Mouse (Mus musculus) urinary bladder, postnatal 25 days (tissue): ENCODE measurements at regions not wholly inside any gene's neighbourhood (a gene's known extent, or its start where the extent isn't known, plus 50 kb on each side); places are given as distances from the start of the nearest gene placed in this dataset.
A peak's percentile ranks its signal among the peaks of the same experiment; 100 is the strongest.

Experiments used
- DNase-seq: peaks from one replicate; pipeline ENCODE4 v3.0.0; 2022; ENCODE audit warnings: low spot score

GRCm38 (mm10) chr3:128723100-128723499 lies 476.6 kb upstream of the Pitx2 start:
- DNase-seq = no peak

DNA sequence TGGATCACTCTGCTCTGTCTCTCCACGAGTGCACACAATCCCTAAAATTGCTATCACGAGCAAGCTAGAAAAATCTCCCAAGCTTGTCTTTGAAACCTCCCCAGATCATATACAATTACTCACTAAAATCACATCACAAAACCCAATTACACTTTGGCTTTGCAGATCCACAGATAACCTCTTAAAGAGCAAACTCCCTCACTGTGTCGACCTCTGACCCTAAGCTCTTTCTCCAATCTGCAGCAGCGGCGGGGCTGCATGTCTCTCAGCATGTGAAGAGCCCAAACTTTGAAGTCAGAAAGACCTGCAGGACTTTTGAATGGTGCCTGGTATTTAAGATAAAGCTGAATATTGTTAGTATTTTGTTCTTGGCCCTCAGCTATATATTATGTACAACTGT lies 479.4 kb upstream of the Pitx2 start:
- DNase-seq = no peak

- no peak for DNase-seq
These were observed 480.5 kb upstream of the Pitx2 start for GRCm38 (mm10) chr3:128719226-128719625.

GRCm38 (mm10) chr3:128707270-128707669 lies 492.4 kb upstream of the Pitx2 start:
- no peak for DNase-seq

GRCm38 (mm10) chr3:128668468-128669127 lies 531.1 kb upstream of the Pitx2 start:
- no peak for DNase-seq

DNA sequence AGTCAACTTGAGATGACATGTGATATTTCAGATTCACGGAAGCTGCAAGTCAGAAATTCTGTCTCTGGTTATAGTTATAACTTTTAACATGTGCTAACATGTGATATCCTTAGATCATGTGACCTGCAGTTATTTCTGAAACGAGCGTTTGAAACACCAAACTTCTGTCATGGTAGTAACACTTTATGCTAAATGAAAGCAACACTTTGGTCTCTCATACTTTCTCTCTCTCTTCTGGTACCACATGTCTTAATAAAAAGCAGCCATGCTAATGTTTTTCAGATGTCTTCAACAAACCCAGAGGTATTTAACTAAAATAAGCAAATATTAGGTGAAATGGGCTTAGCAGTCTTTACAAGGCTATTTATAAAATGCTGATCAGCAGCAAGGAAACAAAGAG lies 534.5 kb upstream of the Pitx2 start:
- no peak for DNase-seq

DNA sequence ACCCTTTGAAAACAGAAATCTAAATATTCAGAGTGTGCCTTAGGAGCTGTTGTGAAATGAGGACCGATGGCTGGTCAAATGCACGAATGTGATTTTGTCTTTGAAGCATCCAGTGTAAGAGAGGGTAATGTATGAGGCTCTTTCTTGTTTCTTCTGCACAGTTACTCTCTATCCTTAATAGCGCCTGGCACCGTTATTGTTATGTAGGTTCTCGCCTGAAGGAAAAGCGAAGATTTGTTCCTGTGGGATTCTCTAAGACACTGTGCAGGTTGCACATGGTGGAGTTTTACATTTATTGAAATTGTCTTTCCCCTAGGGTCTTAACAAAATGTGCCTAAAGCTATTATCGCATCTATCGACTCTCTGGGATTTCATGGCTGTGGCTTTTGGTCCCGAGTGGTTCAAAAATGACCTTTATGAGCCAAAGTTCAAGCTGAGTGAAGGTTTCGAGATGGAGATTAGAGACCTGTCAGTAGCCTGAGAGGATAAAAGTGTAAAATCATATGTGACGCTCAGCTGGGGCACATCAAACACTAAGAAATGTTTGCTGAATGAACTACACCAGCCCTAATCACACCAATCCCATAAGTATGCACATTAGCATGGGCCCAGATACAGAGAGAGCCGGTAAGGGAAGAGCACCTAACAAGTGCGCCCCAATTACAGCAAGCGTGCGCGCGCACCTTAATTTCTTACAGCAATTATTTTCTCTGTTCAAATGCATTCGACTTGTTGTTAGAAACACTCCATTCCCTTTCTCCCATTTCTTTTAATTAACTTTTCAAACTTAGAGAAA lies 562.5 kb upstream of the Pitx2 start:
- DNase-seq = no peak

DNA sequence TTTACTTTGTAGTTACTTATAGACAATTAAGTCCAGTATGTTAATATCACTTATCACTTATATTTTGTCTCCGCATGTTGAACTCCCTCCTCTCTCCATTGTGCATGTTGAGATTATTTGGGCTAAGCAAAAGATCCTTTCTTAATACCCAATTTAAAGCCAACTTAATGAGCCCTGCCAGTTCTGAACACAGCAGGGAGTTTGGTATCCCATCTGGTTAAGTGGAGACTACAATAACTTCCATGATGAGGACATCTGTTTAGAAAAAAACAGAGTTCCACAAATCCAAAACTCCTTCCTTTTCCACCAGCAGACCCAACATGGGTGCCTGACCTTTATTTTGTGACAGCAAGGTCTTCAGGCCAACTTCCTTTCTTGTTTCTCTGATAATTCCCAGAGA lies 572.0 kb upstream of the Pitx2 start:
- DNase-seq = no peak

- no peak for DNase-seq
These were observed 583.0 kb upstream of the Pitx2 start for GRCm38 (mm10) chr3:128616675-128617074.

DNA sequence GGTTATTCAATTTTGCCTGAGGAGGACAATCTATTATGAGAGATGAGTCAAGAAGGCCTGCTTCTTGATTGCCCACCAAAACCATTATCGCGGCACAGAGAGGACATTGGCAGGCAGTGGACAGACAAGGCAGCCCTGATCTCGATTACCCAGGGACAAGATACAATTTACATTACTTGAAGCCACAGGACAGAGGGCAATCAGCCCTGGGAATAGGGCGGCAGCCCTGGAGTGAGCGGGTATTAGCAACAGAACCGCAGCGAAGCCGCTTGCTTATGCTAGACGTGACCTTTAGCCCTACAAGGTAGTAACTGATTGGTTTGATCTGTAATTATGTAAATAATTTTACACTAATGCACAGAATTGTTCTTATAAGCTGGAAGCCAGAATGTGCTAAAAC lies 586.0 kb upstream of the Pitx2 start:
- no peak for DNase-seq

- DNase-seq = no peak
These were observed 588.9 kb upstream of the Pitx2 start for GRCm38 (mm10) chr3:128610731-128611130.

- DNase-seq = no peak
These were observed 591.0 kb upstream of the Pitx2 start for GRCm38 (mm10) chr3:128608694-128609093.

- DNase-seq = no peak
These were observed 624.1 kb upstream of the Pitx2 start for GRCm38 (mm10) chr3:128575339-128576129.

GRCm38 (mm10) chr3:128570551-128570950 lies 629.1 kb upstream of the Pitx2 start:
- no peak for DNase-seq

- DNase-seq = no peak
These were observed 634.3 kb upstream of the Pitx2 start for GRCm38 (mm10) chr3:128565386-128565785.

GRCm38 (mm10) chr3:128546416-128547327 lies 650.5 kb upstream of the Fam241a start:
- peak; percentile 8 for DNase-seq

- no peak for DNase-seq
These were observed 629.3 kb upstream of the Fam241a start for GRCm38 (mm10) chr3:128525427-128525826.

- peak; percentile 8 for DNase-seq
These were observed 624.6 kb upstream of the Fam241a start for GRCm38 (mm10) chr3:128520671-128521103.

DNA sequence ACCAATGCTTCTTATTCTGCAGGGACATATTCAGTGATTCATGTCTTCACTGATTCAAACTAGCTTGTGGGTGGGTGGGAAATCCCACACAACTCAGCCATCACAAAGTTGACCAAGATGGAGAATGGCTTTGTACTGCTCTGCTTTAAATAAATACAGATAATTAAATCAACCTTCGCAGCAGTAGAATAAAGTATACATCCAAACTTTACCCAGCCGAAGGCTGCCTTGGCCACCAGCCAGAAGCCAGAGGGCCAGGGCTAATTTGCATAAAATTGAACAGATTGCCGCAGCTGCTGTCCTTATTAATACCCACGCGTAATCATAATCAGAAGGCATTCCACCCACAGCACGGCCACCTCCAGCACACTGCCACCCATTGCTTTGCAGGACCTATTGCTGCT lies 623.8 kb upstream of the Fam241a start:
- DNase-seq = no peak

GRCm38 (mm10) chr3:128518806-128519205 lies 622.7 kb upstream of the Fam241a start:
- no peak for DNase-seq

DNA sequence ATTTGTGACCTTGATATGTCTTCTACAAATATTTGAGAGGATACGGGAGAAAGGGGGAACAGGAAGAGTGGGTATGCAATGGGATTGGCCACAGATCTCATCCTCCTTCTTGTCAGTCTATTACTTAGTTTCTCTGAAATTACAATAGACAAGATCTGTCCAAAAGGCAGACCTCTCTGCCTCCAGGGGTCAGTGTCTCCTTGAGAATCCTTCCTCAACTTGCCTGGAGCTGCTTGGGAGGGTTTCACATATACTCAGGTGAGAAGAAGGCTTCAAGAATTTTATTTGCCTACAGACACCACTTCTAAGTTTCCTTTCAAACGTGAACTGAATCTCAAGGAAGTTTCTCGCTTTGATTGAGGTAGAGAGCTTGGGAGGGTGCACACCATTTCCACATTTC lies 575.0 kb upstream of the Fam241a start:
- no peak for DNase-seq

DNA sequence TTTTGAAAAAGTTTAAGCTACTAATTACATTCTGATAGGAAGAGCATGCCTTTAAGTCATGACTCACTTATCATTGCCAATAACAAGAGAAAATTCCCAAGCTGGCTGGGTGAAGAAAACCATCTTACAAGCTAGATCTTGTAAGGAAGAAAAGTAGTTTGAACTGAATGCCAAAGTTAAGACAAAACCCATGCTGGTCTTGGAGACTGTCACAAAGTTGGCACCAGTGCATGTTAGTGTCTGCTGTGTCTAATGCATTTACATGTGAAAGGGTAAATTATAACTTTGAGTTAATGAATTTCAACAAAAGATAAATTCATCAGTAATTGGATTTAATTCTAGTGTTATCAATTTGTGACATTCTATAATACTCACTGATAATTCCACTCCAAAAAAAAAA lies 533.6 kb upstream of the Fam241a start:
- DNase-seq = no peak
